Mouse (Mus musculus) heart, embryonic 11.5 days (tissue): ENCODE measurements around the gene Tln2. TPM values are rescaled to one million over a fixed set of nuclear protein-coding genes. Genes with fewer than 3 reads are reported as not detected.

Source experiments
- ATAC-seq: fragments of 200-750 bp; cut with Nextera tagmentation; replicated peaks from 2 replicates; pipeline ENCODE4 v1.8.0; 2017; ENCODE audit warnings: moderate library complexity; ENCODE audit not compliant: insufficient number of reproducible peaks, low FRiP score, low TSS enrichment
- H3K27ac ChIP-seq: fragments of 300-500 bp; sonication (generic); 2 replicates; pipeline ENCODE4 v1.5.1; 2014; ENCODE audit warnings: mild to moderate bottlenecking, low read depth, low read length
- H3K27me3 ChIP-seq: fragments of 300-500 bp; sonication (generic); 2 replicates; pipeline ENCODE4 v1.6.1; 2014; ENCODE audit warnings: mild to moderate bottlenecking, low read length, mixed read lengths; ENCODE audit not compliant: control insufficient read depth, insufficient read depth
- H3K36me3 ChIP-seq: fragments of 300-500 bp; sonication (generic); 2 replicates; pipeline ENCODE4 v1.6.1; 2014; ENCODE audit warnings: mild to moderate bottlenecking, low read length, moderate library complexity, mixed read lengths; ENCODE audit not compliant: control insufficient read depth, insufficient read depth
- H3K4me1 ChIP-seq: fragments of 300-500 bp; sonication (generic); 2 replicates; pipeline ENCODE4 v1.6.1; 2014; ENCODE audit warnings: low read length; ENCODE audit not compliant: control insufficient read depth, insufficient read depth
- H3K4me2 ChIP-seq: fragments of 300-500 bp; sonication (generic); 2 replicates; pipeline ENCODE4 v1.6.1; 2014; ENCODE audit warnings: mild to moderate bottlenecking, moderate library complexity
- H3K4me3 ChIP-seq: fragments of 300-500 bp; sonication (generic); 2 replicates; pipeline ENCODE4 v1.5.1; 2014; ENCODE audit warnings: low read depth, low read length
- H3K9ac ChIP-seq: fragments of 300-500 bp; sonication (generic); 2 replicates; pipeline ENCODE4 v1.6.1; 2014; ENCODE audit warnings: mild to moderate bottlenecking, low read depth, low read length, moderate library complexity
- H3K9me3 ChIP-seq: fragments of 300-500 bp; sonication (generic); replicated peaks from 2 replicates; pipeline ENCODE4 v1.6.1; 2016; ENCODE audit warnings: low read length; ENCODE audit not compliant: control insufficient read depth
- WGBS: fragments of 180-500 bp; shearing (Covaris S2); extraction: QIAGEN DNeasy Blood & Tissue Kit; methylation state at CpG from one replicate; pipeline ENCODE4 v1.1.7; 2014; ENCODE audit not compliant: insufficient replicate concordance; 5-methylcytosine and 5-hydroxymethylcytosine counted together
- polyA plus RNA-seq: library from polyadenylated mRNA; unstranded; fragments of >200 nt; fragmentation: Nextera tagmentation; extraction: Ambion mirVana; gene quantifications from 2 replicates; pipeline ENCODE4 v1.2.1, GENCODE M21; 2014

Tln2 gene
- polyA plus RNA-seq, 1 experiment from 2014 or later, result 43.8 TPM

DNA sequence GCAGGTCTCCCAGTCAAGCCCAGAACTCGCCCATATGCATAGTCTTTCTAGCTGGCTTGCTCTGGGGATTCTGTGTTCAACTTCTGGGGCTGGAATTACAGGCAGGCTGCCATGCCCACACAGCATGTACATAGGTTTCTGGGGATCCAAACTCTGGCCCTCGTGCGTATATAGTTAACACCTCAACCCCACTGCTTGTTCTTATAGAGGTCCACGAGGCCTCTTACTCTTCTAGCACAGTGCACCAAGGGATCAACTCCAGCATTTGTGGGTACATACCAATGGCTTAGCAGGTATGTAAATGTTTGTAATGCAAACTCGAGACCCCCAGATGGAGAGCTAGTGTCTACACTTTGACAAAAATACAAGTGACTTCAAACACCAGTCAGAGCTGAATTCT is 33.2 kb upstream of the Tln2 start:
- peaks cover 8% of the 10 kb centered on the region for H3K4me1 ChIP-seq
- no peak overlapping the region for H3K27ac ChIP-seq
- H3K36me3 ChIP-seq, result no peaks in the 10 kb centered on the region
- no peak overlapping the region for H3K9ac ChIP-seq
- no peaks in the 10 kb centered on the region for H3K27me3 ChIP-seq
- H3K9me3 ChIP-seq, result no peaks in the 10 kb centered on the region
- ATAC-seq, result no peak
- 79% methylated on average over 5 of the region's 5 CpGs for WGBS
- no peak overlapping the region for H3K4me3 ChIP-seq
- H3K4me2 ChIP-seq, result no peak overlapping the region

DNA sequence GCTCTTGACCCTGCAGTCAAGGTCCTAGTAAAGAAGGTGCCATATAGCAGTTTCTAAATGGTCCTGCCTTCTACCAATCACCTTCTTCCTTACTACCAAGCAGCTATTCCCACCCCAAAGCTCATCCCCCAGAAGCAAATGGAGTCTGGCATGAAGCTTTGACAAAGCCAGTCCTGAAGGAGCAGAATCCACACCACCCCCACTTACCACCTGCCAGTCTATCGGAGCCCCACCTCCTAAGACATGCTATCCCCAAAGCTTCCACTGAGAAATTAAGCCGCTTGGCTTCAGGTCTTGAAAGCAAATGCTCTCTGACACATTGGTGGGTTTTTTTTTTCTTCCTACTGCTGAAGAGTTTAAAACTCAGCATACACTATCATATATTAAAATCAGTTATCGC is 27.6 kb upstream of the Tln2 start:
- Histone ChIP-seq H3K27me3 (no peaks in the 10 kb centered on the region), H3K9me3 (no peaks in the 10 kb centered on the region), H3K27ac (no peak overlapping the region), H3K9ac (no peak overlapping the region), H3K36me3 (no peaks in the 10 kb centered on the region), H3K4me2 (peak overlapping the region; percentile 27), H3K4me1 (peaks cover 48% of the 10 kb centered on the region), H3K4me3 (no peak overlapping the region)
- 83% methylated on average over 3 of the region's 3 CpGs for WGBS
- ATAC-seq, result no peak

DNA sequence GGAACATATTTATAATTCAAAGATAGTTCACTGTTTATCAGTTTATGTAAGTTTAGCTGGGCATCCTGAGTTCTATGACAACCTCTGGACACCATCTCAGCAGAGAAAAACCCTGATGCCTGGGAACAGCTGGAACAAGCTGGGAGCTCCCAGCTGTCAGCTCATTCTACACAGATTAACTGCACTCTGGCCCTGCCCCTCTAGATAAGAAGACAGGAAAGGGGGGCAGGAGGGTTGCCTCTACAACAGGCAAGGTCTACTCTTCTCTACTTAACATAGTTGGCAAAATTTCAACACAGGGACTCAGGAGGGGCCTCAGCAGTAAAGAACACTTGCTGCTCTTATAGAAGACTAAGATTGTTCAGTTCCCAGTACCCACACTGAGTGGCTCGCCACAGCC is 27.0 kb upstream of the Tln2 start:
- WGBS, result 26% methylated on average over 1 of the region's 1 CpGs
- no peak overlapping the region for H3K9ac ChIP-seq
- H3K36me3 ChIP-seq, result no peaks in the 10 kb centered on the region
- no peak overlapping the region for H3K4me3 ChIP-seq
- peak overlapping the region; percentile 27 for H3K4me2 ChIP-seq
- H3K4me1 ChIP-seq, result peaks cover 49% of the 10 kb centered on the region
- ATAC-seq, result peak; percentile 65; the same call in 1 of the 2 replicates
- peak overlapping the region; percentile 36; the same call in 1 of the 2 replicates for H3K27ac ChIP-seq
- no peaks in the 10 kb centered on the region for H3K27me3 ChIP-seq
- H3K9me3 ChIP-seq, result no peaks in the 10 kb centered on the region

DNA sequence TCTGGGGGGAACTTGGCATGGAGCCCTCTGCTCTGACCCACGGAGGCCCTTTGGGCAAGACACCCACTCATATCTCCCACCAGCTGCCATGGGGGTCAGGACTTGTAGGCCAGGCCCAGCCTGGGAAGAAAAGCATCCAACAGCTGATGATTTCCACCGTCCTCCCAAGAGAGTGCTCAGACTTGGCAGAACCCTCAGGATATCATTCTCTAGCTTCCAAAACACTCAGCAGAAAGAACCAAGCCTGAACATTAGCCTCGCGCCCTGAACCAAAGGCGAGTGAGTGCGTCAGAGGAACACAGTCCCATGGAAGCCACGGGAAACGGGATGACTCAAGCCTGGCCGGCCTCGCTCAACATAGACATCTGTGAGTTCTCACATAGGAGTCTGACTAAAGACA is 25.4 kb upstream of the Tln2 start:
- H3K9me3 ChIP-seq, result no peaks in the 10 kb centered on the region
- no peaks in the 10 kb centered on the region for H3K27me3 ChIP-seq
- no peak overlapping the region for H3K4me3 ChIP-seq
- 80% methylated on average over 10 of the region's 10 CpGs for WGBS
- H3K36me3 ChIP-seq, result no peaks in the 10 kb centered on the region
- peaks cover 55% of the 10 kb centered on the region for H3K4me1 ChIP-seq
- H3K9ac ChIP-seq, result no peak overlapping the region
- ATAC-seq, result no peak
- no peak overlapping the region for H3K4me2 ChIP-seq
- no peak overlapping the region for H3K27ac ChIP-seq

DNA sequence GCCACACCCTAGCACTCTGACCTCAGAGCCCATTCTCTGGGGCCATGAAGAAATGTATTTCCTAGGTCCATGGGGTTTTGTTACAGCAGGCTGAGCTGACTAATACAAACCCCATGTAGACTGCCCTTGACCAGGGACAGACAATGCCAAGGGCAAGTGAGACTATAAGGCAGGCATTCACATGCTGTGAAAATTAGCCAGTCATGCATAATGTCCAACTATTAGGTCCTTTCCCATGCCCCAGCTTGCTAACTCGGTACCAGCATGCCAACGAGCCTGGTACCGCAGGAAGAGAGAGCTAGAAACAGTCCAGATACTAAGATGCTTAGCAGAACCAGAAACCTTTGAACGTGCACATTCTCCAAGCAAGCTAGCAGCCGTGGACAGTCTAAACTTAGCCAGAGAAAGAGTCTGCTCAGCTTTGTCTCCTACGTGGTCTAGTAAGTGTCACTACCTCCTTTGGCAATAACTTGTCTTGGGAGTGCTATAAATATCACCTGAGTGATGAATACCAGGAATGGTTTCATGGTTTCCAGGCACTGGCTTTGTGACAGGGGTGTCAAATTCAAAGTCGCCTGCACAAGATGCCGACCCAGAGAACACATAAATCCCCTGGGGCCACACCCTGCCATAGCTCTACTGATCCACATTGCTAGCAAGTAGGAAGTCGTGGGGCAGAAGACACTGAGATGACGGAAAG is 22.2 kb upstream of the Tln2 start:
- no peak overlapping the region for H3K4me3 ChIP-seq
- peak overlapping the region; percentile 48; the same call in 1 of the 2 replicates for H3K9ac ChIP-seq
- peak overlapping the region; percentile 95 for H3K27ac ChIP-seq
- H3K9me3 ChIP-seq, result no peaks in the 10 kb centered on the region
- peak overlapping the region; percentile 31 for H3K4me2 ChIP-seq
- no peaks in the 10 kb centered on the region for H3K27me3 ChIP-seq
- WGBS, result 52% methylated on average over 10 of the region's 10 CpGs
- ATAC-seq, result 0 out of 2 replicates have a peak, but pooled peaks have one; percentile 33
- H3K36me3 ChIP-seq, result no peaks in the 10 kb centered on the region
- peaks cover 42% of the 10 kb centered on the region for H3K4me1 ChIP-seq

DNA sequence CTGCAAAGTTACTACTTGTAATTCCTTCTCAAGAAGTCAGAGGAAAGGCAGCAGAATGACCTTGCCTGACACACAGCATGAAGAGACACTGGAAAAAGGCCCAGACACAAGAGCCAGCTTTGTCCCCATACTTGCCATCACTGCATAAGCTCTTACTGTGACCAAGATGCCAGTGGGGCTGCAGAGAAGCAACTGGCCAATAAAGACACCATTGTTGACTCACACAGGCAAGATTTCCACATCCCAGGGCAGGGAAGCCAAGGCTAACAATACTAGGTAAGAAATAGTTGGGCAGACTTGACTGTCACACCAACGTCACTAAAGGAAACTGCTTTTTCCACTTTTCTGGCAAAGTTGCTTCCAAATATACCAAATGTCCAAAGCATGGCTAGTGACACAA is 20.0 kb upstream of the Tln2 start:
- WGBS, result 77% methylated on average over 1 of the region's 1 CpGs
- Histone ChIP-seq H3K4me3 (no peak overlapping the region), H3K27ac (no peak overlapping the region), H3K4me1 (peaks cover 28% of the 10 kb centered on the region), H3K36me3 (no peaks in the 10 kb centered on the region), H3K9me3 (no peaks in the 10 kb centered on the region), H3K27me3 (no peaks in the 10 kb centered on the region), H3K9ac (no peak overlapping the region), H3K4me2 (no peak overlapping the region)
- ATAC-seq, result no peak

DNA sequence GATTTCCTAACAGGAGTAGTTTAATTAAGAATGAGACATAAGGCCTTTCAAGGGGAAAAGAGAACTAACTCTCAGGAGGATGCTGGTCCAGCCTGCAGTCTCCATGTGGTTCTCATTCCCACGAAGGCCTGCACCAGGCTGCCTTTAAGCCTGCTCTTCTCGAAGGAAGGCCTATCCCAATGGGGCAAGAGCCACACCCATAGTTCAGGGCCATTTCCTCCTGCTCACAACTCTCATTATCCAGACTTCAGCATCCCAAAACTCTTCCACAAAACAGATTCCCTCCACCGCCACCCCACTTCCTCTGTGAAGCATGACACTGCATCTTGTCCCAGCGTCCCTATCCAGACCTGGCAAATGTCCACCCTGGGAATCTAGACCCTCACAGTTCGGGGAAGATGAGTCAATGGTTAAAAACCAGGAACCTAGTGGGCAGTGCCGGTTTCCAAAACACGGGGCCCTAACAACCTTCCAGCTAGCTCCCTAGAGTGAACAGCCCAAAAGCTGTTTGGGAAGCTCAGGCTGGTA is 15.3 kb upstream of the Tln2 start:
- Histone ChIP-seq H3K4me3 (no peak overlapping the region), H3K4me1 (peaks cover 10% of the 10 kb centered on the region), H3K4me2 (no peak overlapping the region), H3K27me3 (no peaks in the 10 kb centered on the region), H3K27ac (no peak overlapping the region), H3K9ac (no peak overlapping the region), H3K36me3 (no peaks in the 10 kb centered on the region), H3K9me3 (no peaks in the 10 kb centered on the region)
- no peak for ATAC-seq
- WGBS, result 71% methylated on average over 7 of the region's 7 CpGs

DNA sequence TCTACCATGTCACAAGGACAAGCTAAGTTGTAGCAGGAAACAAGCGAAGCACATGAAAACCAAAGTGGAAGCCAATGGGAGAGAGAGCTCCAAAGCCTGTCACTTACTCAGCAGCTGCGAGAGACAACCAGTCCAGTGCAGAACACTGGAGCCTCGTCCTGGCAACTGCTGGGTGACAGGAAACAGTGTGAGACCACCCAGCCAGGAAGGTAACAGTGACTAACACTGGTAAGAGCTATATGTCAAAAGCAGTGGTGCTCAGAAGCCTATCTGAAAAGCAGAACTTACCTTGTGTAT is 14.1 kb upstream of the Tln2 start:
- H3K4me2 ChIP-seq, result no peak overlapping the region
- H3K36me3 ChIP-seq, result no peaks in the 10 kb centered on the region
- WGBS, result 34% methylated on average over 3 of the region's 3 CpGs
- H3K27ac ChIP-seq, result no peak overlapping the region
- ATAC-seq, result no peak
- H3K9me3 ChIP-seq, result no peaks in the 10 kb centered on the region
- H3K4me1 ChIP-seq, result peaks cover 10% of the 10 kb centered on the region
- no peak overlapping the region for H3K9ac ChIP-seq
- no peak overlapping the region for H3K4me3 ChIP-seq
- H3K27me3 ChIP-seq, result no peaks in the 10 kb centered on the region
